Mouse (Mus musculus) spleen, postnatal 36 days (tissue): ENCODE results near the gene Pcyt1a.
A peak's percentile ranks its signal among the peaks of the same experiment; 100 is the strongest.
"Not testable (repeated sequence)": the region's sequence is repeated elsewhere in the genome, so short reads cannot be mapped to it uniquely, and the experiment has no call there.

Source experiments
- DNase-seq, 2 experiments: peaks; one replicate each; pipeline ENCODE4 v3.0.0; 2022; ENCODE audit warnings: low spot score in 2 of 2, mixed read lengths in 1 of 2

Gene Pcyt1a

DNA sequence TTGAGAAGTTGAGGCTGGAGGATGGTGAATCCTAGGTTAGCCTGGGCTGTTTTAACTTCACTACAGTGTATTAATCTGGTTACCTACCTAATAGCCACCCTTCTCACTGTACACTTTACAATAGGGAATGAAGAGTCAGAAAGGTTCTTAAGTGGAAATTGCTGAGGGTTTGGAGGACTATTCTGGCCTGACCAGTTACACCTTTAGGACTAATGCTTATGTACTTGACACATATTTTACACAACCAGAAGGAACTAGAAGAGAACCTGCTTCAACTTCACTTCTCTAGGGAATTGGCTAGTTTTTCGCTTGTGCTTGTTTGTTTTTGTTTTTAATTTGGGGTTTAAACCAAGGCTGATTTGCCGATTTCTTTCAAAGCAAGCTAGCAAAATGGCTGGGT is 2.4 kb downstream of the Pcyt1a start:
- no peak for DNase-seq

DNA sequence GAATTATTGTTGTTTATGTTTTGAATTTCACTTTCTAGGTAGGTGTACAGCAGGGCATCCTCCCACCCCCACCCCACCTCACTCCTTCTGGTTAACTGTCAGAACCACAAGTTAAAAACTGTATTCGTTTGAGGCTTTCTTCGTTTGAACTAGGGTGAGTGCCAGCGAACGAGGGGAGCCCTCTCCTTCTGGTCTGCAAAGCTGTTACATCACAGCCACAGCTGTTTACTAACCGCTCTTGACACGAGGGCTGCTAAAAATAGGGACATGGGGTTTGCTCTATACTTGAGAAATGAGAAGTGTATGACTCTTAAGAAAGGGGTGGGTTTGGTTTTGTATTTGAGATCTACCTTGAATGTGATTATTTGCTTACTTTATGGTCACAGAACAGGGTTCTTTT is 3.3 kb downstream of the Pcyt1a start:
- DNase-seq: peak; percentile 68 to 71

DNA sequence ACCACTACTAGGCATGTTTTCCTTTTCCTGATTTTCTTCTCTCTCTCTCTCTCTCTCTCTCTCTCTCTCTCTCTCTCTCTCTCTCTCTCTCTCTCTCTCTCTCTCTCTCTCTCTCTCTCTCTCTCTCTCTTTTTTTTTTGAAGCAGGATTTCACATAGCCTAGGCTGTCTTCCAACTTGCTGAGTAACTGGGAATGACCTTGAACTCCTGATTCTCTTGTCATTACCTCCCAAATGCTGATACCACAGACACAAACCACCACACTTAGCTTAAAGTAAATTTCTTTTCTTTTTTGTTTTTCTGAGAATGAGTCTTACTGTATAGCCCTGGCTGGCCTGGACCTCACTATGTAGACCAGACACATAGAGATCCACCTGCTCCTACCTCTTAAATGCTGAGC is 4.0 kb downstream of the Pcyt1a start:
- no peak for DNase-seq

DNA sequence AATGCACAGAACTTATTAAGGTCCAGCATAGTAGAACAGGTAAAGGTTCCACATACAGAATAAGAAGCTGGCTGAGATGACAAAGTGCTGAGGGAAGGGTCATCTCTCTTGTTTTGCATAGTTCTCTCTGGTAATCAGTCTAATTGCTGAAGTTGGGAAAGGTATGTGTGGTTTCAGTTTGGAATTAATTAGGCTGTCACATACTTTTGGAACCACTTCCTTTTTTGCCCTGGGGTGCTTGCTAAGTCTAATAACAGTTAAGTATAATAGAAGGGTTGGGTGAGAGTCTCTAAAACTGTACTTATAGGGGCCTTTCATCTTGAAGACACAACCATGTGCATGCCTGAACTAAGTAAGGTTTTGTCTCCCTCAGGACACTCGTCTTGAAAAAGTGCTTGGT is 5.9 kb downstream of the Pcyt1a start:
- DNase-seq: no peak

DNA sequence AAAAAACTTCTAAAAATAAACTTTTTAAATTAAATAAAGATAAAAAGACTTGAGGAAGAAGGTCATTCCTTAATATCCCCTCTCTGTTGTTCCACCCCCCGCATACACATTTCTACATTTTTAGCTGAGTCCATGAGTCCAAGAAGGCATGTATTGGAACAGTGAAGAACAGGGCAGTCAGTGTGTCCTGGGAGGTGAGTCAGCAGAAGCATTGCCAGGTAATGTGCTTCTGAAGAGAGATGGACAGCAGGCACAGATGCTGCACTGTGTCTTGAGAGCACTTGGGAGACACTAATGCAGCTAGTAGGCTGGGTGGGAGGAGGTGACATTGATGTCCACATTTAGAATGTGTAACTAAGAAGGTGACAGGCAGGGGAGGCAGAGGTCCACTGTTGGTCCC is 6.5 kb downstream of the Pcyt1a start:
- no peak for DNase-seq

DNA sequence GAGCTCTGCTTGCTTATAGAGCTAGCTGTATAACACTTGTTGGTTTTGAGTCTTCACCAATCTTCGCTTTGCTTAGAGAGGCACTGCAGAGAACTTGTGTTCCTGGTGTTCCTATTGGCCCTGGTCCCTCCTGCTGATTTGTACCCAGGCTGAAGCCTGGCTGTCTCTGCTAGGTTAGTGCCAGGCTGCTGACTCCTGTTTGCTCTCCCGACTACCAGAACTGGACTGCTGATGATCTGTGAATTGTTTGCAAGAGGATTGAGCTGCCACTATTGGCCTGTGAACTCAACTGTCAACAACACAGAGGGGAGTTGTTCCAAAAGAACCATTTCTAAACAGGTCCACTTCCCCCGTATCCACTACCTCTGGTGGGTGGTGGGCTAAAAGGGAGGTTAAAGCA is 10.7 kb downstream of the Pcyt1a start:
- no peak for DNase-seq

DNA sequence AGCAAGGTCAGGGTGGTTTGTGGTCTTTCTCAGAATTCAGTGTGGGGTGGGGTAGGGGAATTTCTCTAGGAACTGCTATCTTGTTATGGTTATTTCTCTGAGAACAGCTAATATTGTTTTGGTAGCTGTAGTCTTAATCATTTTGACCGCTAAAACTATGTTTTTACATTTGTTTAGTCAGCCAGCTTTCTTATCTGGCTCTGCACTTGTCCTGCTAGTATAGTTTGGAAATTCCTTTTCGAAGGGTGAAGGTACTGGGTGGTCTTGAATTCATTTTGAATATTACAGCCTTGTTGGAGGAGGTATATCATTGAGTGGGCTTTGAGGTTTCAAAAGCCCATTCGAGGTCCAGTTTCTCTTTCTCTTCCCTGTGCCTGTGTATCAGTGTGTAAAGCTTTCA is 13.9 kb downstream of the Pcyt1a start:
- not testable (repeated sequence) for DNase-seq

DNA sequence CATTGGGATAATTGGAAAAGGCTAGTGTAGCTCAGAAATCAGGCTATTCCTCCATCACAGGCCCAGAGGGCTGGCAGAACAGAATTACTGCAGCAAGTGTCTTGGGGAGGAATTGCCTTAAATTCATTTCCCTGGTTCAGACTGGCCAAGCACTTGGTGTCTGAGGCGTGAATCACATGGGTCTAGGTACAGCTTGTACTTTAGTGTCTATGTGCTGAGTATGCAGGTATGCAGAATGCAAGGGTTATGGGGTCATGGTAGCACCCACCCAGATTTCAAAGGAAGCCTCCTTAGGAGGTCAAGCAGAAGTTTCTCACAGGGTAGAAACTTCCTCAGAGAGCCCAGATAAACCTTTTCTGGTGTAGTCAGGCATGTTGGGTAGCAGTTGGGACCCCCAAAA is 14.8 kb downstream of the Pcyt1a start:
- no peak for DNase-seq

DNA sequence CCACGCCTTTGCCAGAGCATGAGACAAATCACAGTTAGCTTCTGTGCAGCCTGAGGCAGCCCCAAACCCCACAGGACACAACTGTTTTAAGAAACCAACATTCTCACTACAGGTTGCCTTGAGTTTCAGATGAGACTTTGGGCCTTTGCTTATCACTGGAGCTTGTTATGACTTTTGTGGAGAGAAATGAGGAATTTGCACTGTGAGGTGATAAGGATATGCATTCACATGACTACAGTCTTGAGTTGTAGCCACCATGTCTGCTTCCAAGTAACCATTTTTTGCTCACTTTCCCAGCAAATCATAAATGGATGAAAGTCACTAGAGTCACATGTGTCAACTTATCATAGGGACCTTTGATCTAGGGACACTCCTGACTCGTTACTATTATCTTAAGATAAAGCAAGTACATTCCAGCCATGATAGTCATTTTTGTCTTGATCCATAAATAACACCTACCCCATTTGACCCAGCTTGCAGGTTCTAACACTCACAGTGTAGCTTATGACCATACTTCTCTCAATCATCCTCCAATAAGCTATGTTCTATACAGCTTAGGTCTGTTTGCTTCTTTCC is 15.9 kb downstream of the Pcyt1a start:
- no peak for DNase-seq

DNA sequence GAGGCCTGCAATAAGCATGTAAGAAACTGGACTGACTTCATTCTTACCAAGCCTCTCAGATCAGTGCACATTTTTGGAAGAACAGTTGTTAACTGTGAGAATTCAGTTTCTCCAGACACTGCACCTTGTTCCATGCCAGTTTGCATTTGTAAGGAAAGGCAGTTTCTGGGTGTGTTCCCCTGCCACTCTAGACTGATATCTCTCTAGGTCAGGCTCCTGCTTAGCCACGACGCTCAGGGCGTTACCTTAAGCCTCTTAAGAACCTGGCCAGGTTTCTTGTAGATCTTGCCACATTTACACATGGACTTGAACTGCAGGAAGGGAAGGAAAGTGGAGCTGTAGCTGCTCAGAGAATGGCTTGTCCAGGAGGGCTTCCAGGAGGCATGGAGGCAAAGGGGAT is 18.9 kb downstream of the Pcyt1a start:
- peak; percentile 7 to 47 for DNase-seq

DNA sequence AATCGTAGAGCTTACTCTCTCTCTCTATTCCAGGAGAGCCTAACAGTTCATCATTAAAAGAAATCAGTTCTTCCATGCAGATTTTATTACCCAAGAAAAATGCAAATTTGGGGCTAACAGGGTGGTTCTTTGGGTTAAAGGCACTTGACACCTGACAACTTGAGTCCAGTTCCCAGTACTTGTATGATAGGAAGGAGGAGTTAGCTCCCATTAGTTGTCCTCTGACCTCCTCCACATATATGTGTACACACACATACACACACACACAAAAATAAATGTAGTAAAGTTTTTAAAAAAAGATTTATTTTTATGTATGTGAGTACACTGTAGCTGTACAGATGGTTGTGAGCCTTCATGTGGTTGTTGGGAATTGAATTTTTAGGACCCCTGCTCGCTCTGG is 19.4 kb downstream of the Pcyt1a start:
- no peak for DNase-seq

DNA sequence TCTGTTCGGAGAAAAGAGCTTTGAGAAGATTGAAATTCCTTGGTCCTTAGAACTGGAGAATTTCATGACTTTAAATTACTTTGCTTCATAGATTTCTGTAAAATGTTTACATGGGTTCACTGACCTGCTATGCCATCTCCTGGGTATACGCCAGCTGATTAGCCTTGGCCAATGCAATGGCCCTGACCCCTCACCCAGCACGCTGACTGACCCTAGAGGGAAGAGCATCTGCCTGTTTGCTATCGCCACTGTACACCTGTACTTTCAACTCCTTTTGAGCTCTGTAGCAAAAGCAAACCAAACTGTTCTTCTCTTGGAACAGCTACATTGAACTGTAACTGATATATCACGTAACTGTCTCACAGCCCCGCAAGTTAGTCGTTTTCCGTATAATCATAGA is 22.4 kb downstream of the Pcyt1a start:
- no peak for DNase-seq

DNA sequence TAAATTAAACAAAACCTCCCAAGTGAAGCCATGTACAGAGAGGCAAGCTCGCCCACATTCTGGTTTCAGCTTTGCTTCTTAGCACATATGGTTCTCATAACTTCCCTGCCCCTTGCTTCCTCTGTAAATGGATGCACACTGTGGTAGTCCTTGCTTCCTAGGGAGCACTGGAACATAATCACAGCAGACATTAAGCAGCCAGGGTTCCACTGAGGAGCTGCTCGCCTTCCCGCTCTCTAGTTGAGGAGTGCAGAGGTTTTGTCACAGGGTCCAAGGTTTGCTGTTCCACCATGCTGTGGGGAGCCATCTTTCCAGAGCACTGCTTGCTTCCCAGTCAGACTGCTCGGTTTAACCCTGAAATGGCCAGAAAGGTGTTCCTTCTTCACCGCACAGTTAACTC is 23.9 kb downstream of the Pcyt1a start:
- DNase-seq: no peak

DNA sequence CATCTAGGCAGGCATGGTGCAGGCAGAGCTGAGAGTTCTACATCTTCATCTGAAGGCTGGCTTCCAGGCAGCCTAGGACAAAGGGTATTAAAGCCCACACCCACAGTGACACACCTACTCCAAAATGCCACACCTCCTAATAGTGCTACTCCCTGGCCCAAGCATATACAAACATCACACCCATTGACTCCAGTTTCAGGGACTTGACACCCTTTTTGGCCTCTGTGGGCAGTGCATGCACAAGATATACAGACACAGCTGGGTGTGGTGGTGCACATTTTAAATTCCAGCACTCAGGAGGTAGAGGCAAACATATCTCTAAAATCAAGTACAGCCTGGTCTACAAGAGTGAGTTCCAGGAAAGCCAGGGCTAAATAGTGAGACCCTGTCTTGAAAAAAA is 25.4 kb downstream of the Pcyt1a start:
- DNase-seq: no peak

DNA sequence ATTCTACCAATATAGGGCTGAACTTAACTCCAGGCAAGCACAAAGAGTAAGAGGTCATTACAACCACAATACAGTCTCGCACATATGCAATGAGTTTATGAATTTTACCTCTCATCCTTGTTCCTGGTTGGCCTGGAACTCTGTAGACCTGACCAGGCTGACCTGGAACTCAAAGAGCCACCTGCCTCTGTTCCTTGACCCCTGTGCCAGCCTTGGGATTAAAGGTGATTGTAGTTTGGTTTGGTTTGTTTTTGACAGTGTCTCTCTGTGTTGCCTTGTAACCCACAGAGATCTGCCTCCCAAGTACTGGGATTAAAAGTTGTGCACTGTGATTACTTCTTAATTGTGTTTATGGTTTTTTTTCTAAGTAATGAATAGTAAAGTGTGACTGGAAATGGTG is 26.0 kb downstream of the Pcyt1a start:
- DNase-seq: no peak

DNA sequence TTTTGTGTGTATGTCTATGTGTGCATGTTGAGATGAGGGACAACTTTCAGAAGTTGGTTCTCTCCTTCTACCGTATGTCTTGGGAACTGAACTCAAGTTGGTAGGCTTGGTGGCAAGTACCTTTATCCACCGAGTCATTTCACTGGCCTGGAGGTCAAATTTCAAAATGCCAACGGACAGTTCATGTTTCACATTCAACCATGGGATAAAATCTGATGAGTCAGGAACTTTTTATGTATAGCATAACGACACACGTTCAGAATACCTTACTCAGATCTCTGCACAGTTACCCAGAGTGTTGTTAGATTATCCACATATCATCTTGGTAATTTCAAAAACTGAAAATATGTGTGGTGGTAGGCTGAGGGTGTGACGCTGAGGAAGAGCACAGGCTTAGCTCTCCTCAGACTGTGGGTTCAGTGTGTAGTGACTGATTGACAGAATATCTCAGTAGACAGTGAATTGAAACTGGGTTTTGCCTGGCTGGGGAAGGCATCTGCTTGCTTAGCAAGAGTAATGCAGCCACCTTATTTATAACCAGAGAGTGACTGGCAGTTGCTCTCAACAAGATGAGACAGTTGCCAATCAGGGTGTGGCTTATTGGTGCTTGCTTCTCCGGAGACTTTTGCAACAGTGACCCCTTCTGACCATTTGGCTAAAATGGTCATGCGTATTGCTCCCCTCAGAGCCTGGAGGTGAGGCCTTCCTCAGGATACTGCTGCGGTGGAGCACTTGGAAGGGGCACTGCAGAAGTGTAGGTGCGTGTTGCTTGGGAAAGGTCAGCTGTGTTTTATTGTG is 27.1 kb downstream of the Pcyt1a start:
- DNase-seq: peak; percentile 57 to 67

DNA sequence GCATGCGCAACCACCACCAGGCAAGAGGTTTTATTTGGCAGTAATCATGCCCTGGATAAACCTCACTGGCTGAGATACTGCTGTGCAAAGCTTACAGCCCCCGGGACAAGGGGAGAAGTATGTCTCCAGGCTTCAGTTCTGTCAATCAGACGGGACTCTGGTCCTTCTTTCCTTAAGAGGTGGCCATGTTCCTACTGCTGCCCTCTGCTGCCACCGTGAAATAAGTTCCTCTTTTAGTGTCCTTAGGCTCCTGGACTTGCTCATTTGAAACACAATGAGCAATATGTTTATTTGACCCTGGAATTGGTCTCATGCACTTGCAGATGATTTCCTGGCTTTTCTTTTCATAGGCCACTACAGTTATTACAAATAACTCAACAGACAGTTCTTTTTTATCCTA is 29.8 kb downstream of the Pcyt1a start:
- no peak for DNase-seq

DNA sequence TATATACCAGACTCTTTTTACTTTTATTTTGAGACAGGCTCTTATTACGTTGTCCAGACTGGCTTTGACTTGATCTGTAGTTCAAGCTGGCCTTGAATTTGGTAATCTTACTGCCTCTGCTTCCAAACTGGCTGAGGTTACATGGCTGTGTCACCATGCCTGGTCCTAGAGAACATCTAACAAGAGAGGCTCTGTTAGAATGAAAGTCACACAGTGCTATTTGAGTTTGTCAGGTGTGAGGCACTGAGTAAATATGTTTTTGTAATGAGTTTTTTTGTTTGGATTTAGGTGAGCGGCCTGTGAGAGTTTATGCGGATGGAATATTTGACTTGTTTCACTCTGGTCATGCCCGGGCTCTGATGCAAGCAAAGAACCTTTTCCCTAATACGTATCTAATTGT is 31.0 kb downstream of the Pcyt1a start:
- DNase-seq: no peak

DNA sequence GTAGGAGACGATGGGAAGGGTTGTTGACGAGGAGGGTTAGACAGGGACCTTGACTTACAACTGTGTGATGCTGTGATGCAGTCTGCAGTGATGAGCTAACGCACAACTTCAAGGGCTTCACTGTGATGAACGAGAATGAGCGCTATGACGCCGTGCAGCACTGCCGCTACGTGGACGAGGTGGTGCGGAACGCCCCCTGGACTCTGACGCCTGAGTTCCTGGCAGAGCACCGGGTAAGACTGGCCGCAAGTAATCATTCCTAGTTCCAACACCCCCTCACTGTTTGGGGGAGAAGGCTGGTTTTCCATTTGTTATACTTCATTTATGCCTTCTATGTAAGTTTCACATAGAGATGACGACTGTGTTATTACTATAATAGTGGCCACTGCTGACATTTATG is 32.2 kb downstream of the Pcyt1a start:
- no peak for DNase-seq

DNA sequence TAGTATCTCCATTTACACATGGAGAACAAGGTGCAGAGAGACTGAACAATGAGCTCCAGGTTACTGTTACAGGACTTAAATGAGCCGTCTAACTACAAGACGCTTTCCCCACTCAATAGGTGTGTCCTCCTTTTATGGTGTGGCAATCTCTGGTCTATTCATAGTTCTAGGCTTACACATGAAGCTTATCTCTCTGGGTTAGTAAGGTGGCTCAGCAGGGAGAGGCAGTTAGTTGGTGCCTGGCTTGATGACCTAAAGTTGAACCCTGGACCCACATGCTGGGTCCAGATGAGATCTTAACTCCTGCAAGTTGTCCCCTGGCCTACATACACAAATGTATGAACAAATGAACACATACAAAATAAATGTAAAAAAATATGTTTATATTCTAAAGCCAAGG is 32.7 kb downstream of the Pcyt1a start:
- no peak for DNase-seq

DNA sequence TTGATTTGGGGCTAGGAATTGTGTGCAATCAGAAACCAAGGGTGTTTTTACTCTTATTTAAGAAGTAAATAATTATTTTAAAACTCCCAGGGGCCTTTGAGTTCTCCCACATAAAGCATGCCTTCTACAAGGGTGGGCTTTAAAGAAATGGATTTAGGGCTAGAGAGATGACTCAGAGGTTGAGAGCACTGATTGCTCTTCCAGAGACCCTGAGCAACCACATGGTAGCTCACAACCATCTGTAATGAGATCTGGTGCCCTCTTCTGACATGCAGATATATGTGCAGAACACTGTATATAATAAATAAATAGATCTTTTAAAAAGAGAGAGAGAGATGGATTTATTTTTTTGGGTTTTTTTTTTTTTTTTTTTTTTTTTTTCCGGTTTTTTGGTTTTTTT is 34.2 kb downstream of the Pcyt1a start:
- DNase-seq: no peak

DNA sequence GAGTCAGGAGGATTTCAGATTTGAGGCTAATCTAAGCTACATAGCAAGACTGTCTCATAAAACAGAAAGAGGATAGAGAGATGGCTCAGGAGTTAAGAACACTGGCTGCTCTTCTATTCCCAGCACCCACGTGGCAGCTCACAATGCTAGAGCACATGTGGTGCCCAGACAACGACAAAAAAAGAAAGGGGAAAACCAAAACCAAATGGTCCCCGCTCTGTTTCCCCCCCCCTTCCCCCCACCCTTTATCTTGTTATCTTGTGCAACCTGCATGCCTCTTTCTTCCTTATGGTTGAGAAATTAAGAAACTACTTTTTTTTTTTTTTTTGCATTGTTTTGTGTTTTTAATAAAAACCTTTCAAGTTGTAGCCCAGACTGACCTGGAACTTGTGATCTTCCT is 37.8 kb downstream of the Pcyt1a start:
- DNase-seq: no peak

DNA sequence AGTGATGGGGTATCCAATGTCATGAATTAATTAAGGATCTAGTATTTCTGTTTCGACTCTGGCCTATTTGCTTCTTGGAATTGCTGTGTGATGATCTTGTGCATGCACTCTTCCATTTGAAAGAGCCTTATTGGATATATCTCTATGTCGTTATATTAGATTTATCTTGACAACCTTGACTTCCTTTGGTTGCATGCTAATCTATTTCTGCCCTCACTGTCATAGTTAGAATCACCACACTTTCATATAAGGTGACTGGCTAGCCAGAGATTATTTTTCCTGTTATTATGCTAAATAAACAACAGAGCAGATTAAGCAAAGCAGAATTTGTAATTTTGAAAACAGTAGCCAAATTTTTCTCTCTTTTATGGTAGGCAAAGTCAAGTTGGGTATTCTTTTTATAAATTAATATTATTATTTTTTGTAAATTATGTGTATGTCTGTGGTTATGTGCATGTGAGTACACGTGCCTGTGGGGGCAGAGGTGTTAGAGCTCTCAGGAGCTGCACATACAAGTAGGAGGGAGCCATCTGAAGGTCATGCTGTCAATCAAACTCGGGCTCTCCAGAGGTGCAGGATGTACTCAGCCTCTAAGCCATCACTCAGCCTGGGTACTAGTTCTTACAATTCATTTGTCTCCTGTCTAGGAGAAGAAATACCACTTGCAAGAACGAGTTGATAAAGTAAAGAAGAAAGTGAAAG is 38.8 kb downstream of the Pcyt1a start:
- no peak for DNase-seq
